Mouse (Mus musculus): ENCODE results near the gene Gm11595. TPM values are rescaled to one million over a fixed set of nuclear protein-coding genes. Genes with fewer than 3 reads are reported as not detected.

The Gm11595 gene
- polyA plus RNA-seq, 1 experiment from 2014 or later = not detected

DNA sequence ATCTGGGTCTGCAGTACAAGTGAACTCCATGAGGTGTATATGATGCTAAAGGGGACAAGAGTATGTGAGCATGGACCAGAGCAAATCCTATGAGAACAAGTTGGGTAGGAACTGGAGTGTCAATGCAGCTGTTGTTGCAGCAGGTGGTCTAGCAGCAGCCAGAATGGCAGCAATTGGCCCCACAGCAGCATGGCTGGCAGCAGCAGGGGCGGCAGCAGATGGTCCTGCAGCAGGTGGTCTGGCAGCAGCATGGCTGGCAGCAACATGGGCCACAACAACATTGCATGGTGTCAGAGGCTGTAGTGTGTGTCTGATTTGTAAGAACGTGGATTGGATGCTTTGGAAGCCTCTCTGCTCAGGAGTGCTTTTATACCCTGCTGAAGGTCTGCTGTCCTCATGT, 48.7 kb downstream of the Gm11595 start:
- H3K4me1 ChIP-seq (replicated peaks) = no peaks in the 10 kb centered on the region
- no peak overlapping the region for H3K4me2 ChIP-seq
- H3K36me3 ChIP-seq = no peaks in the 10 kb centered on the region
- 78% methylated on average over 2 of the region's 2 CpGs for WGBS
- H3K9me3 ChIP-seq = no peaks in the 10 kb centered on the region
- H3K9ac ChIP-seq = no peak overlapping the region
- ATAC-seq (ENCODE audit: low FRiP score, low read depth) = no peak
- H3K4me3 ChIP-seq = no peak overlapping the region
- H3K27me3 ChIP-seq = no peaks in the 10 kb centered on the region
- H3K27ac ChIP-seq (replicated peaks) = no peak overlapping the region

Other genes with a start within 250 kb of the Gm11595 start
- not detected in 2 replicates for gene Krt40, start 229.8 kb downstream of the Gm11595 start, polyA plus RNA-seq (2015; fragmentation: Nextera tagmentation; extraction: Ambion mirVana)
- not detected in 2 replicates for gene Krtap3-3, start 222.0 kb downstream of the Gm11595 start, polyA plus RNA-seq (2015; fragmentation: Nextera tagmentation; extraction: Ambion mirVana)
- not detected in 2 replicates for gene Krtap3-2, start 216.1 kb downstream of the Gm11595 start, polyA plus RNA-seq (2015; fragmentation: Nextera tagmentation; extraction: Ambion mirVana)
- gene Gm11939, start 213.4 kb downstream of the Gm11595 start, polyA plus RNA-seq (2015; fragmentation: Nextera tagmentation; extraction: Ambion mirVana) = not detected in 2 replicates
- gene Krtap3-1, start 206.3 kb downstream of the Gm11595 start, polyA plus RNA-seq (2015; fragmentation: Nextera tagmentation; extraction: Ambion mirVana) = not detected in 2 replicates
- gene Krtap1-5, start 191.9 kb downstream of the Gm11595 start, polyA plus RNA-seq (2015; fragmentation: Nextera tagmentation; extraction: Ambion mirVana) = not detected in 2 replicates
- gene Krtap1-4, start 189.3 kb downstream of the Gm11595 start, polyA plus RNA-seq (2015; fragmentation: Nextera tagmentation; extraction: Ambion mirVana) = not detected in 2 replicates
- not detected in 2 replicates for gene Krtap1-3, start 181.6 kb downstream of the Gm11595 start, polyA plus RNA-seq (2015; fragmentation: Nextera tagmentation; extraction: Ambion mirVana)
- not detected in 2 replicates for gene Krtap9-3, start 174.8 kb downstream of the Gm11595 start, polyA plus RNA-seq (2015; fragmentation: Nextera tagmentation; extraction: Ambion mirVana)
- not detected in 2 replicates for gene Gm11938, start 169.6 kb downstream of the Gm11595 start, polyA plus RNA-seq (2015; fragmentation: Nextera tagmentation; extraction: Ambion mirVana)
- not detected in 2 replicates for gene Gm11937, start 162.7 kb downstream of the Gm11595 start, polyA plus RNA-seq (2015; fragmentation: Nextera tagmentation; extraction: Ambion mirVana)
- gene Krtap2-4, start 158.1 kb downstream of the Gm11595 start, polyA plus RNA-seq (2015; fragmentation: Nextera tagmentation; extraction: Ambion mirVana) = not detected in 2 replicates
- not detected in 2 replicates for gene Gm11562, start 152.5 kb downstream of the Gm11595 start, polyA plus RNA-seq (2015; fragmentation: Nextera tagmentation; extraction: Ambion mirVana)
- not detected in 2 replicates for gene Krtap4-1, start 144.7 kb downstream of the Gm11595 start, polyA plus RNA-seq (2015; fragmentation: Nextera tagmentation; extraction: Ambion mirVana)
- not detected in 2 replicates for gene Krtap4-2, start 137.8 kb downstream of the Gm11595 start, polyA plus RNA-seq (2015; fragmentation: Nextera tagmentation; extraction: Ambion mirVana)
- gene Krtap4-7, start 128.8 kb downstream of the Gm11595 start, polyA plus RNA-seq (2015; fragmentation: Nextera tagmentation; extraction: Ambion mirVana) = not detected in 2 replicates
- not detected in 2 replicates for gene Gm11555, start 122.7 kb downstream of the Gm11595 start, polyA plus RNA-seq (2015; fragmentation: Nextera tagmentation; extraction: Ambion mirVana)
- gene Gm11563, start 114.0 kb downstream of the Gm11595 start, polyA plus RNA-seq (2015; fragmentation: Nextera tagmentation; extraction: Ambion mirVana) = not detected in 2 replicates
- gene Krtap4-6, start 107.0 kb downstream of the Gm11595 start, polyA plus RNA-seq (2015; fragmentation: Nextera tagmentation; extraction: Ambion mirVana) = not detected in 2 replicates
- not detected in 2 replicates for gene Gm14190, start 82.2 kb downstream of the Gm11595 start, polyA plus RNA-seq (2015; fragmentation: Nextera tagmentation; extraction: Ambion mirVana)
- gene Gm14180, start 38.6 kb downstream of the Gm11595 start, polyA plus RNA-seq (2015; fragmentation: Nextera tagmentation; extraction: Ambion mirVana) = not detected in 2 replicates
- gene Krtap4-8, start 7.8 kb upstream of the Gm11595 start, polyA plus RNA-seq (2015; fragmentation: Nextera tagmentation; extraction: Ambion mirVana) = not detected in 2 replicates
- not detected in 2 replicates for gene Krtap4-9, start 12.3 kb upstream of the Gm11595 start, polyA plus RNA-seq (2015; fragmentation: Nextera tagmentation; extraction: Ambion mirVana)
- gene Gm11596, start 20.6 kb upstream of the Gm11595 start, polyA plus RNA-seq (2015; fragmentation: Nextera tagmentation; extraction: Ambion mirVana) = not detected in 2 replicates
- not detected in 2 replicates for gene Gm11569, start 26.0 kb upstream of the Gm11595 start, polyA plus RNA-seq (2015; fragmentation: Nextera tagmentation; extraction: Ambion mirVana)
- not detected in 2 replicates for gene Gm11554, start 31.5 kb upstream of the Gm11595 start, polyA plus RNA-seq (2015; fragmentation: Nextera tagmentation; extraction: Ambion mirVana)
- gene Krtap4-13, start 37.0 kb upstream of the Gm11595 start, polyA plus RNA-seq (2015; fragmentation: Nextera tagmentation; extraction: Ambion mirVana) = not detected in 2 replicates
- gene Gm11564, start 42.8 kb upstream of the Gm11595 start, polyA plus RNA-seq (2015; fragmentation: Nextera tagmentation; extraction: Ambion mirVana) = not detected in 2 replicates
- not detected in 2 replicates for gene 2300003K06Rik, start 65.2 kb upstream of the Gm11595 start, polyA plus RNA-seq (2015; fragmentation: Nextera tagmentation; extraction: Ambion mirVana)
- gene Krtap4-16, start 78.7 kb upstream of the Gm11595 start, polyA plus RNA-seq (2015; fragmentation: Nextera tagmentation; extraction: Ambion mirVana) = not detected in 2 replicates
- gene Gm11568, start 85.0 kb upstream of the Gm11595 start, polyA plus RNA-seq (2015; fragmentation: Nextera tagmentation; extraction: Ambion mirVana) = not detected in 2 replicates
- gene Gm11559, start 91.6 kb upstream of the Gm11595 start, polyA plus RNA-seq (2015; fragmentation: Nextera tagmentation; extraction: Ambion mirVana) = not detected in 2 replicates
- gene Krtap9-1, start 100.5 kb upstream of the Gm11595 start, polyA plus RNA-seq (2015; fragmentation: Nextera tagmentation; extraction: Ambion mirVana) = not detected in 2 replicates
- gene Gm11567, start 106.3 kb upstream of the Gm11595 start, polyA plus RNA-seq (2015; fragmentation: Nextera tagmentation; extraction: Ambion mirVana) = not detected in 2 replicates
- not detected in 2 replicates for gene Krtap31-1, start 135.0 kb upstream of the Gm11595 start, polyA plus RNA-seq (2015; fragmentation: Nextera tagmentation; extraction: Ambion mirVana)
- not detected in 2 replicates for gene Gm11565, start 141.8 kb upstream of the Gm11595 start, polyA plus RNA-seq (2015; fragmentation: Nextera tagmentation; extraction: Ambion mirVana)
- gene Krtap31-2, start 163.4 kb upstream of the Gm11595 start, polyA plus RNA-seq (2015; fragmentation: Nextera tagmentation; extraction: Ambion mirVana) = not detected in 2 replicates
- gene Krtap9-5, start 175.6 kb upstream of the Gm11595 start, polyA plus RNA-seq (2015; fragmentation: Nextera tagmentation; extraction: Ambion mirVana) = not detected in 2 replicates
- not detected in 2 replicates for gene Krtap29-1, start 206.1 kb upstream of the Gm11595 start, polyA plus RNA-seq (2015; fragmentation: Nextera tagmentation; extraction: Ambion mirVana)
- gene Krtap16-1, start 213.7 kb upstream of the Gm11595 start, polyA plus RNA-seq (2015; fragmentation: Nextera tagmentation; extraction: Ambion mirVana) = 0.10 TPM in 2 replicates
- gene Krtap17-1, start 221.1 kb upstream of the Gm11595 start, polyA plus RNA-seq (2015; fragmentation: Nextera tagmentation; extraction: Ambion mirVana) = 1.2 and 1.5 TPM in 2 replicates
- not detected in 2 replicates for gene Krt33a, start 243.3 kb upstream of the Gm11595 start, polyA plus RNA-seq (2015; fragmentation: Nextera tagmentation; extraction: Ambion mirVana)

All from hindbrain, embryonic 15.5 days (tissue).